Mouse (Mus musculus): ENCODE measurements at regions not wholly inside any gene's neighbourhood (a gene's known extent, or its start where the extent isn't known, plus 50 kb on each side); places are given as distances from the start of the nearest gene placed in this dataset.
"Not testable (repeated sequence)": the region's sequence is repeated elsewhere in the genome, so short reads cannot be mapped to it uniquely, and the experiment has no call there.

GRCm38 (mm10) chr10:27761402-27761801 lies 141.8 kb upstream of the Lama2 start:
- H3K27me3 ChIP-seq (ENCODE audit: control insufficient read depth, insufficient read depth, low read depth, low read length) = no peaks in the 10 kb centered on the region
- H3K36me3 ChIP-seq (ENCODE audit: control insufficient read depth, insufficient read depth, low read length) = no peaks in the 10 kb centered on the region
- no peak overlapping the region for H3K9ac ChIP-seq (ENCODE audit: low read length)
- no peaks in the 10 kb centered on the region for H3K9me3 ChIP-seq (ENCODE audit: control insufficient read depth, low read length)
- H3K4me3 ChIP-seq (ENCODE audit: low read length) = no peak overlapping the region
- H3K27ac ChIP-seq (ENCODE audit: low read length) = no peak overlapping the region
- H3K4me1 ChIP-seq (replicated peaks; ENCODE audit: control insufficient read depth, insufficient read depth, low read length) = no peaks in the 10 kb centered on the region
- ATAC-seq (ENCODE audit: low read depth) = no peak
- 5% methylated on average over 3 of the region's 3 CpGs for WGBS
- H3K4me2 ChIP-seq (ENCODE audit: low read depth, low read length) = no peak overlapping the region

GRCm38 (mm10) chr10:27802368-27802767 lies 182.8 kb upstream of the Lama2 start:
- ATAC-seq (ENCODE audit: low read depth) = no peak
- Histone ChIP-seq H3K4me3 (ENCODE audit: low read length) (no peak overlapping the region), H3K36me3 (ENCODE audit: control insufficient read depth, insufficient read depth, low read length) (no peaks in the 10 kb centered on the region), H3K9me3 (ENCODE audit: control insufficient read depth, low read length) (no peaks in the 10 kb centered on the region), H3K27ac (ENCODE audit: low read length) (no peak overlapping the region), H3K4me1 (replicated peaks; ENCODE audit: control insufficient read depth, insufficient read depth, low read length) (no peaks in the 10 kb centered on the region), H3K4me2 (ENCODE audit: low read depth, low read length) (no peak overlapping the region), H3K9ac (ENCODE audit: low read length) (no peak overlapping the region), H3K27me3 (ENCODE audit: control insufficient read depth, insufficient read depth, low read depth, low read length) (no peaks in the 10 kb centered on the region)
- 16% methylated on average over 1 of the region's 1 CpGs for WGBS

- no peak for ATAC-seq (ENCODE audit: low read depth)
- H3K4me2 ChIP-seq (ENCODE audit: low read depth, low read length) = no peak overlapping the region
- H3K9ac ChIP-seq (ENCODE audit: low read length) = no peak overlapping the region
- WGBS = 35% methylated on average over 2 of the region's 2 CpGs
- no peaks in the 10 kb centered on the region for H3K4me1 ChIP-seq (replicated peaks; ENCODE audit: control insufficient read depth, insufficient read depth, low read length)
- no peak overlapping the region for H3K27ac ChIP-seq (ENCODE audit: low read length)
- no peaks in the 10 kb centered on the region for H3K9me3 ChIP-seq (ENCODE audit: control insufficient read depth, low read length)
- H3K4me3 ChIP-seq (ENCODE audit: low read length) = no peak overlapping the region
- no peaks in the 10 kb centered on the region for H3K27me3 ChIP-seq (ENCODE audit: control insufficient read depth, insufficient read depth, low read depth, low read length)
- H3K36me3 ChIP-seq (ENCODE audit: control insufficient read depth, insufficient read depth, low read length) = no peaks in the 10 kb centered on the region
Measured at GRCm38 (mm10) chr10:27809539-27809938, 190.0 kb upstream of the Lama2 start.

GRCm38 (mm10) chr10:27825671-27826070 lies 206.1 kb upstream of the Lama2 start:
- 95% methylated on average over 7 of the region's 9 CpGs for WGBS
- H3K4me2 ChIP-seq (ENCODE audit: low read depth, low read length); H3K9ac ChIP-seq (ENCODE audit: low read length); ATAC-seq (ENCODE audit: low read depth); H3K27ac ChIP-seq (ENCODE audit: low read length); H3K9me3 ChIP-seq (ENCODE audit: control insufficient read depth, low read length); H3K4me3 ChIP-seq (ENCODE audit: low read length); H3K27me3 ChIP-seq (ENCODE audit: control insufficient read depth, insufficient read depth, low read depth, low read length); H3K4me1 ChIP-seq (replicated peaks; ENCODE audit: control insufficient read depth, insufficient read depth, low read length); H3K36me3 ChIP-seq (ENCODE audit: control insufficient read depth, insufficient read depth, low read length): not testable (repeated sequence)

- Histone ChIP-seq H3K9ac (ENCODE audit: low read length) (no peak overlapping the region), H3K4me2 (ENCODE audit: low read depth, low read length) (no peak overlapping the region), H3K27ac (ENCODE audit: low read length) (no peak overlapping the region), H3K9me3 (ENCODE audit: control insufficient read depth, low read length) (no peaks in the 10 kb centered on the region), H3K4me1 (replicated peaks; ENCODE audit: control insufficient read depth, insufficient read depth, low read length) (no peaks in the 10 kb centered on the region), H3K36me3 (ENCODE audit: control insufficient read depth, insufficient read depth, low read length) (no peaks in the 10 kb centered on the region), H3K27me3 (ENCODE audit: control insufficient read depth, insufficient read depth, low read depth, low read length) (no peaks in the 10 kb centered on the region), H3K4me3 (ENCODE audit: low read length) (no peak overlapping the region)
- WGBS = 75% methylated on average over 1 of the region's 1 CpGs
- no peak for ATAC-seq (ENCODE audit: low read depth)
Measured at GRCm38 (mm10) chr10:27828346-27828745, 208.8 kb upstream of the Lama2 start.

- no peak overlapping the region for H3K9ac ChIP-seq (ENCODE audit: low read length)
- H3K4me3 ChIP-seq (ENCODE audit: low read length) = no peak overlapping the region
- no peak overlapping the region for H3K4me2 ChIP-seq (ENCODE audit: low read depth, low read length)
- no peak for ATAC-seq (ENCODE audit: low read depth)
- H3K4me1 ChIP-seq (replicated peaks; ENCODE audit: control insufficient read depth, insufficient read depth, low read length) = no peaks in the 10 kb centered on the region
- 88% methylated on average over 1 of the region's 1 CpGs for WGBS
- H3K27ac ChIP-seq (ENCODE audit: low read length) = no peak overlapping the region
- H3K9me3 ChIP-seq (ENCODE audit: control insufficient read depth, low read length) = no peaks in the 10 kb centered on the region
- no peaks in the 10 kb centered on the region for H3K36me3 ChIP-seq (ENCODE audit: control insufficient read depth, insufficient read depth, low read length)
- no peaks in the 10 kb centered on the region for H3K27me3 ChIP-seq (ENCODE audit: control insufficient read depth, insufficient read depth, low read depth, low read length)
Measured at GRCm38 (mm10) chr10:27838666-27839065, 219.1 kb upstream of the Lama2 start.

- no peak overlapping the region for H3K27ac ChIP-seq (ENCODE audit: low read length)
- no peak for ATAC-seq (ENCODE audit: low read depth)
- no peak overlapping the region for H3K4me2 ChIP-seq (ENCODE audit: low read depth, low read length)
- no peaks in the 10 kb centered on the region for H3K9me3 ChIP-seq (ENCODE audit: control insufficient read depth, low read length)
- H3K36me3 ChIP-seq (ENCODE audit: control insufficient read depth, insufficient read depth, low read length) = no peaks in the 10 kb centered on the region
- H3K4me1 ChIP-seq (replicated peaks; ENCODE audit: control insufficient read depth, insufficient read depth, low read length) = no peaks in the 10 kb centered on the region
- H3K27me3 ChIP-seq (ENCODE audit: control insufficient read depth, insufficient read depth, low read depth, low read length) = no peaks in the 10 kb centered on the region
- WGBS = 72% methylated on average over 5 of the region's 5 CpGs
- H3K4me3 ChIP-seq (ENCODE audit: low read length) = no peak overlapping the region
- no peak overlapping the region for H3K9ac ChIP-seq (ENCODE audit: low read length)
Measured at GRCm38 (mm10) chr10:27841042-27841709, 221.6 kb upstream of the Lama2 start.

GRCm38 (mm10) chr10:27843010-27843409 lies 223.5 kb upstream of the Lama2 start:
- WGBS = 78% methylated on average over 2 of the region's 2 CpGs
- Histone ChIP-seq H3K4me3 (ENCODE audit: low read length) (no peak overlapping the region), H3K9ac (ENCODE audit: low read length) (no peak overlapping the region), H3K36me3 (ENCODE audit: control insufficient read depth, insufficient read depth, low read length) (no peaks in the 10 kb centered on the region), H3K4me1 (replicated peaks; ENCODE audit: control insufficient read depth, insufficient read depth, low read length) (no peaks in the 10 kb centered on the region), H3K27ac (ENCODE audit: low read length) (no peak overlapping the region), H3K9me3 (ENCODE audit: control insufficient read depth, low read length) (no peaks in the 10 kb centered on the region), H3K27me3 (ENCODE audit: control insufficient read depth, insufficient read depth, low read depth, low read length) (no peaks in the 10 kb centered on the region), H3K4me2 (ENCODE audit: low read depth, low read length) (no peak overlapping the region)
- ATAC-seq (ENCODE audit: low read depth) = no peak

GRCm38 (mm10) chr10:27863625-27864024 lies 211.0 kb upstream of the Ptprk start:
- no peak overlapping the region for H3K9ac ChIP-seq (ENCODE audit: low read length)
- no peak overlapping the region for H3K27ac ChIP-seq (ENCODE audit: low read length)
- H3K4me2 ChIP-seq (ENCODE audit: low read depth, low read length) = no peak overlapping the region
- H3K9me3 ChIP-seq (ENCODE audit: control insufficient read depth, low read length) = no peaks in the 10 kb centered on the region
- WGBS = 59% methylated on average over 2 of the region's 2 CpGs
- H3K36me3 ChIP-seq (ENCODE audit: control insufficient read depth, insufficient read depth, low read length) = no peaks in the 10 kb centered on the region
- no peaks in the 10 kb centered on the region for H3K27me3 ChIP-seq (ENCODE audit: control insufficient read depth, insufficient read depth, low read depth, low read length)
- no peaks in the 10 kb centered on the region for H3K4me1 ChIP-seq (replicated peaks; ENCODE audit: control insufficient read depth, insufficient read depth, low read length)
- H3K4me3 ChIP-seq (ENCODE audit: low read length) = no peak overlapping the region
- no peak for ATAC-seq (ENCODE audit: low read depth)

GRCm38 (mm10) chr10:27880867-27881266 lies 193.8 kb upstream of the Ptprk start:
- no peaks in the 10 kb centered on the region for H3K4me1 ChIP-seq (replicated peaks; ENCODE audit: control insufficient read depth, insufficient read depth, low read length)
- no peak overlapping the region for H3K4me2 ChIP-seq (ENCODE audit: low read depth, low read length)
- no peaks in the 10 kb centered on the region for H3K36me3 ChIP-seq (ENCODE audit: control insufficient read depth, insufficient read depth, low read length)
- H3K27me3 ChIP-seq (ENCODE audit: control insufficient read depth, insufficient read depth, low read depth, low read length) = no peaks in the 10 kb centered on the region
- ATAC-seq (ENCODE audit: low read depth) = no peak
- no peak overlapping the region for H3K4me3 ChIP-seq (ENCODE audit: low read length)
- WGBS = 84% methylated on average over 1 of the region's 1 CpGs
- no peaks in the 10 kb centered on the region for H3K9me3 ChIP-seq (ENCODE audit: control insufficient read depth, low read length)
- no peak overlapping the region for H3K27ac ChIP-seq (ENCODE audit: low read length)
- no peak overlapping the region for H3K9ac ChIP-seq (ENCODE audit: low read length)

Measured in lung, embryonic 16.5 days (tissue).